ENCODE assay signal across 9 mouse cellular contexts in the genomic region with DNA sequence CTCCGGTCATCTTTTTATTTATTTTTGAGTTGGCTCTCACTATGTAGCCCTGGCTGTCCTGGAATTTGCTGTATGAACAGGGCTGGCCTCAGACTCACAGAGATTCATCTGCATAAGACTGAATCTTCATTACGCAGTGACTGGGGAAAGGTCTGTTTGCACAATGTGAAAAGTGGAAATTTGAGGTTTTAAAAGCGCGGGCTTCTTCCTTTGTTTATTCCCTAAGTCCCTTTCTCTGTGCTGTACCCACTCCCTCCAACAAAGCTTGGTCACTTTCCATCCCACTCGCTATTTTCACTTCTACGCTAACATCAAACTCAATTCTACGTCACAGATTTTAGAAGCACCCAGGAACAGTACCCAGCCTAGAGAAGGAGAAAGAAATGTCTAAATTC. TPM values are rescaled to one million over a fixed set of nuclear protein-coding genes. Genes with fewer than 3 reads are reported as not detected.
DNase-seq lines count a peak whose midpoint lies in the region; ATAC-seq and TF ChIP-seq lines count a peak whose summit lies in the region.
"Had no signal": no experiment of that assay in that cellular context is flagged by ENCODE, and none has a peak within 500 bp of the region (broad histone marks: within the 10 kb centered on the region; RNA-seq: fewer than 3 reads in every experiment).

No protein-coding gene starts in this region.

- TF ChIP-seq CTCF in kidney, adult 2 months (conservative IDR thresholded peaks at IDR 0.05; ENCODE audit: insufficient read depth, insufficient read length, low read depth, low read length): no peak
- TF ChIP-seq CTCF in cortical plate, adult 2 months (IDR thresholded peaks at IDR 0.05; ENCODE audit: extremely low read depth, insufficient read depth, low read length): no peak

- peaks cover 27% of the 10 kb centered on the region for H3K4me1 ChIP-seq in kidney, adult 2 months (ENCODE audit: control insufficient read depth, insufficient read depth, low read length)
- peaks cover 2% of the 10 kb centered on the region; the same call in 1 of the 2 replicates for H3K4me1 ChIP-seq in cortical plate, adult 2 months (ENCODE audit: control insufficient read depth, insufficient read depth, low read length)
- H3K4me1 ChIP-seq in hindbrain, embryonic 14.5 days (replicated peaks; ENCODE audit: control insufficient read depth, insufficient read depth, low read length): no peaks in the 10 kb centered on the region; the same call in none of the 2 replicates
- H3K4me1 ChIP-seq in midbrain, embryonic 13.5 days (replicated peaks): peaks cover 22% of the 10 kb centered on the region

- DNase-seq in kidney, adult 2 months: no peak
- no peak for DNase-seq in kidney, postnatal 36 days
- no peak for DNase-seq in hindbrain, embryonic 14.5 days (ENCODE audit: low spot score)
- no peak for DNase-seq in T-cell, adult 2 months (ENCODE audit: low spot score)
- no peak for DNase-seq in thymus, postnatal 25 days

- WGBS in kidney, adult 2 months: 17% methylated on average over 7 of the region's 7 CpGs
- 44% methylated on average over 7 of the region's 7 CpGs for WGBS in hindbrain, embryonic 14.5 days
- 63% methylated on average over 7 of the region's 7 CpGs for WGBS in midbrain, embryonic 13.5 days

- peak overlapping the region; percentile 63 for H3K9ac ChIP-seq in hindbrain, embryonic 14.5 days
- peak overlapping the region; percentile 71 for H3K9ac ChIP-seq in midbrain, embryonic 13.5 days (replicated peaks)

- TF ChIP-seq POLR2A in kidney, adult 2 months (IDR thresholded peaks at IDR 0.05; ENCODE audit: low read depth, low read length): no peak
- TF ChIP-seq POLR2A in cortical plate, adult 2 months (IDR thresholded peaks at IDR 0.05; ENCODE audit: extremely low read depth, insufficient read depth, low read length): no peak

- H3K27ac ChIP-seq in kidney, adult 2 months (ENCODE audit: insufficient read depth, low read depth, low read length): peak overlapping the region; percentile 98
- H3K27ac ChIP-seq in cortical plate, adult 2 months (ENCODE audit: insufficient read depth, low read length): peak overlapping the region; percentile 86
- peak overlapping the region; percentile 87 for H3K27ac ChIP-seq in hindbrain, embryonic 14.5 days
- peak overlapping the region; percentile 93 for H3K27ac ChIP-seq in midbrain, embryonic 13.5 days

- ATAC-seq in hindbrain, embryonic 14.5 days (ENCODE audit: low FRiP score): no peak
- no peak for ATAC-seq in midbrain, embryonic 13.5 days
- ATAC-seq in megakaryocyte, adult 5-6 weeks (ENCODE audit: poor library complexity, severe bottlenecking): no peak

- peak overlapping the region; percentile 59 for H3K4me3 ChIP-seq in kidney, adult 2 months (ENCODE audit: insufficient read depth, low read depth, low read length)
- H3K4me3 ChIP-seq in cortical plate, adult 2 months (ENCODE audit: insufficient read depth, low read length): peak overlapping the region; percentile 49
- H3K4me3 ChIP-seq in hindbrain, embryonic 14.5 days (replicated peaks; ENCODE audit: low read length): peak overlapping the region; percentile 40
- H3K4me3 ChIP-seq in midbrain, embryonic 13.5 days (replicated peaks): peak overlapping the region; percentile 55

- H3K9me3 ChIP-seq in hindbrain, embryonic 14.5 days (ENCODE audit: control insufficient read depth, low read length): no peaks in the 10 kb centered on the region
- H3K9me3 ChIP-seq in midbrain, embryonic 13.5 days: peaks cover 3% of the 10 kb centered on the region; the same call in 1 of the 2 replicates

- H3K4me2 ChIP-seq in hindbrain, embryonic 14.5 days (replicated peaks): peak overlapping the region; percentile 66
- peak overlapping the region; percentile 72 for H3K4me2 ChIP-seq in midbrain, embryonic 13.5 days (replicated peaks)

- H3K27me3 ChIP-seq in kidney, adult 2 months (replicated peaks; ENCODE audit: control insufficient read depth, insufficient read depth, low read length): no peaks in the 10 kb centered on the region
- no peaks in the 10 kb centered on the region for H3K27me3 ChIP-seq in hindbrain, embryonic 14.5 days (ENCODE audit: control insufficient read depth, insufficient read depth, low read length)
- no peaks in the 10 kb centered on the region for H3K27me3 ChIP-seq in midbrain, embryonic 13.5 days
- H3K27me3 ChIP-seq: Patski had no signal

- H3K36me3 ChIP-seq in kidney, adult 2 months (ENCODE audit: control insufficient read depth, insufficient read depth, low read length): no peaks in the 10 kb centered on the region
- H3K36me3 ChIP-seq in hindbrain, embryonic 14.5 days (replicated peaks; ENCODE audit: control insufficient read depth, insufficient read depth): no peaks in the 10 kb centered on the region
- no peaks in the 10 kb centered on the region for H3K36me3 ChIP-seq in midbrain, embryonic 13.5 days

RNA-seq across cellular contexts. Expression of gene Gm42791, which starts 0.6 kb away (rescaled TPM):
- polyA plus RNA-seq in kidney, adult 2 months (2012; rRNA removed): not detected in 2 replicates
- polyA plus RNA-seq in cortical plate, adult 2 months (2012; rRNA removed): not detected in 2 replicates
- 0.33 and 2.6 TPM in 2 replicates for polyA plus RNA-seq in hindbrain, embryonic 14.5 days (2014; fragmentation: Nextera tagmentation; extraction: Ambion mirVana)
- 2.0 and 3.6 TPM in 2 replicates for polyA plus RNA-seq in midbrain, embryonic 13.5 days (2015; fragmentation: Nextera tagmentation; extraction: Ambion mirVana)
- total RNA-seq in megakaryocyte, adult 5-6 weeks (2015): not detected in 2 replicates
- total RNA-seq in megakaryocyte, adult 5-6 weeks (2017): not detected in 2 replicates
- polyA plus RNA-seq: Patski had no signal
